Mouse (Mus musculus) liver, postnatal 0 days (tissue): ENCODE measurements around the gene Cep170b.

Source experiments
- CTCF ChIP-seq: sonication (generic); IDR thresholded peaks from 2 replicates; pipeline ENCODE4 v1.5.1; 2016; ENCODE audit warnings: antibody characterized with exemption, low read depth
- EP300 ChIP-seq: IDR thresholded peaks from 2 replicates; pipeline ENCODE4 v1.6.1; 2016; ENCODE audit warnings: antibody characterized with exemption, low read depth, mild to moderate bottlenecking

- TF ChIP-seq CTCF (no peak), EP300 (no peak)
Measured at GRCm38 (mm10) chr12:112723028-112723330, 2.7 kb downstream of the Cep170b start.
